Mouse (Mus musculus) forelimb bud, embryonic 11.5 days (tissue): ENCODE measurements around the gene Ccdc88c.
A peak's percentile ranks its signal among the peaks of the same experiment; 100 is the strongest.

Experiments used
- DNase-seq: peaks from one replicate; pipeline ENCODE4 v3.0.0-alpha.2; 2012; ENCODE audit warnings: low read depth, low spot score

Gene Ccdc88c

GRCm38 (mm10) chr12:100931653-100932052, 97.2 kb downstream of the Ccdc88c start:
- no peak for DNase-seq

GRCm38 (mm10) chr12:100928286-100928685, 100.6 kb downstream of the Ccdc88c start:
- no peak for DNase-seq

- DNase-seq: peak; percentile 85
These were observed 102.9 kb downstream of the Ccdc88c start for GRCm38 (mm10) chr12:100925644-100926619.

- no peak for DNase-seq
These were observed 104.1 kb downstream of the Ccdc88c start for GRCm38 (mm10) chr12:100924646-100925339.

GRCm38 (mm10) chr12:100910731-100911130, 118.1 kb downstream of the Ccdc88c start:
- DNase-seq: no peak

- no peak for DNase-seq
These were observed 119.1 kb downstream of the Ccdc88c start for GRCm38 (mm10) chr12:100909765-100910164.

- no peak for DNase-seq
These were observed 120.4 kb downstream of the Ccdc88c start for GRCm38 (mm10) chr12:100908298-100909034.

- DNase-seq: peak; percentile 18
These were observed 121.1 kb downstream of the Ccdc88c start, which contains the start of gene Gpr68 for GRCm38 (mm10) chr12:100907598-100908297. Gpr68 (minus strand) TSS chr12:100908198.

- DNase-seq: no peak
These were observed 122.0 kb downstream of the Ccdc88c start for GRCm38 (mm10) chr12:100906861-100907260.

GRCm38 (mm10) chr12:100903761-100904160, 125.1 kb downstream of the Ccdc88c start:
- DNase-seq: no peak

GRCm38 (mm10) chr12:100901386-100901785, 127.5 kb downstream of the Ccdc88c start:
- DNase-seq: no peak

GRCm38 (mm10) chr12:100900901-100901300, 128.0 kb downstream of the Ccdc88c start:
- no peak for DNase-seq

GRCm38 (mm10) chr12:100899111-100899640, 129.7 kb downstream of the Ccdc88c start:
- DNase-seq: no peak

- DNase-seq: no peak
These were observed 130.9 kb downstream of the Ccdc88c start for GRCm38 (mm10) chr12:100897736-100898650.

GRCm38 (mm10) chr12:100896661-100897060, 132.2 kb downstream of the Ccdc88c start:
- DNase-seq: no peak

- no peak for DNase-seq
These were observed 133.4 kb downstream of the Ccdc88c start for GRCm38 (mm10) chr12:100895504-100895903.

GRCm38 (mm10) chr12:100890548-100890947, 138.3 kb downstream of the Ccdc88c start:
- DNase-seq: no peak

- no peak for DNase-seq
These were observed 141.0 kb downstream of the Ccdc88c start for GRCm38 (mm10) chr12:100887801-100888258.

- DNase-seq: no peak
These were observed 142.0 kb downstream of the Ccdc88c start for GRCm38 (mm10) chr12:100886877-100887276.

- DNase-seq: no peak
These were observed 143.3 kb downstream of the Ccdc88c start for GRCm38 (mm10) chr12:100885585-100885984.
